Mouse (Mus musculus) retina, postnatal 7 days (tissue): Measurements from ENCODE around the gene Abcb9.
A peak's percentile ranks its signal among the peaks of the same experiment; 100 is the strongest.

ENCODE experiments used
- DNase-seq: peaks from one replicate; pipeline ENCODE4 v3.0.0-alpha.2; 2012; ENCODE audit warnings: low read depth, low spot score

The Abcb9 gene

GRCm38 (mm10) chr5:124095596-124096232 is at the start of gene Abcb9:
TSS of gene Abcb9 (minus strand) at chr5:124095798.
- peak; percentile 87 for DNase-seq

GRCm38 (mm10) chr5:124138066-124138465 is 42.5 kb upstream of the Abcb9 start:
- no peak for DNase-seq

GRCm38 (mm10) chr5:124134261-124134660 is 38.7 kb upstream of the Abcb9 start:
- no peak for DNase-seq

GRCm38 (mm10) chr5:124125093-124125492 is 29.5 kb upstream of the Abcb9 start:
- DNase-seq: no peak

GRCm38 (mm10) chr5:124122357-124122756 is 26.8 kb upstream of the Abcb9 start:
- DNase-seq: no peak

GRCm38 (mm10) chr5:124119204-124119603 is 23.6 kb upstream of the Abcb9 start:
- DNase-seq: no peak

- DNase-seq: peak; percentile 77
Observed at GRCm38 (mm10) chr5:124115990-124116845, 20.6 kb upstream of the Abcb9 start, which contains the start of gene Arl6ip4. TSS of gene Arl6ip4 (plus strand) at chr5:124116089.

GRCm38 (mm10) chr5:124115531-124115930 is 19.9 kb upstream of the Abcb9 start:
- DNase-seq: no peak

GRCm38 (mm10) chr5:124114276-124115025 is 18.9 kb upstream of the Abcb9 start:
- no peak for DNase-seq

- DNase-seq: no peak
Observed at GRCm38 (mm10) chr5:124113030-124113429, 17.4 kb upstream of the Abcb9 start.

- peak; percentile 20 for DNase-seq
Observed at GRCm38 (mm10) chr5:124112531-124112930, 16.9 kb upstream of the Abcb9 start.

GRCm38 (mm10) chr5:124111742-124112497 is 16.3 kb upstream of the Abcb9 start, which contains the start of gene Ogfod2:
TSS of gene Ogfod2 (plus strand) at chr5:124112297.
- DNase-seq: peak; percentile 94

- peak; percentile 17 for DNase-seq
Observed at GRCm38 (mm10) chr5:124111077-124111741, 15.6 kb upstream of the Abcb9 start.

- no peak for DNase-seq
Observed at GRCm38 (mm10) chr5:124103552-124103951, 8.0 kb upstream of the Abcb9 start.

GRCm38 (mm10) chr5:124103020-124103419 is 7.4 kb upstream of the Abcb9 start:
- no peak for DNase-seq

- DNase-seq: no peak
Observed at GRCm38 (mm10) chr5:124102326-124102725, 6.7 kb upstream of the Abcb9 start.

- no peak for DNase-seq
Observed at GRCm38 (mm10) chr5:124100128-124101044, 4.8 kb upstream of the Abcb9 start.

GRCm38 (mm10) chr5:124098923-124099322 is 3.3 kb upstream of the Abcb9 start:
- DNase-seq: no peak

GRCm38 (mm10) chr5:124095077-124095581 is 469 bp downstream of the Abcb9 start:
- no peak for DNase-seq
